Mouse (Mus musculus) liver, postnatal 0 days (tissue): Measurements from ENCODE around the gene Pde10a.

Experiments used
- CTCF ChIP-seq: sonication (generic); IDR thresholded peaks from 2 replicates; pipeline ENCODE4 v1.5.1; 2016; ENCODE audit warnings: antibody characterized with exemption, low read depth
- EP300 ChIP-seq: IDR thresholded peaks from 2 replicates; pipeline ENCODE4 v1.6.1; 2016; ENCODE audit warnings: antibody characterized with exemption, low read depth, mild to moderate bottlenecking

DNA sequence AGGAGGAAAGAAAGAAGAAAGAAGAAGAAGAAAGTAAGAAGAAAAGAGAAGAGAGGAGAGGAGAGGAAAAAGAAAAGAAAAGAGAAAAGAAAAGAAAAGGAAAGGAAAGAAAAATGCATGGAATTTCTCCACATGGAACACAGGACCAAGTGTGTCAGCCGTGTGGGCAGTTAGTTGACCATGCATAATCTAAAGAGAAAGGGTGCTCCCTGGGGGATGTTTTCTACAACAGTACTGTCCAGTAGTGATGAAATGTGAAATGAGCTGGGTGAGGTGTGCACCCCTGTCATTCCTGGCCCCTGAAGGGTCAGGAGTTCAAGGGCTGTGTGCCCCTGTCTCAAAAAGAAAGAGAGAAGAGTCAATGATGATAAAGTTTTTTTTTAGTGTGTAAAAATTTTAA lies 352.9 kb downstream of the Pde10a start:
- TF ChIP-seq CTCF (no peak), EP300 (no peak)
